9 mouse cellular contexts compared by ENCODE assay signal in genomic region chr6:52164051-52164625, GRCm38 (mm10). TPM values are rescaled to one million over a fixed set of nuclear protein-coding genes. Genes with fewer than 3 reads are reported as not detected.
A peak's percentile ranks its signal among the peaks of the same experiment; 100 is the strongest.
DNase-seq lines count a peak whose midpoint lies in the region; ATAC-seq lines count a peak whose summit lies in the region.
"Had no signal": no experiment of that assay in that cellular context is flagged by ENCODE, and none has a peak within 500 bp of the region (broad histone marks: within the 10 kb centered on the region; RNA-seq: fewer than 3 reads in every experiment).

No protein-coding gene starts in this region.

- no peaks in the 10 kb centered on the region for H3K36me3 ChIP-seq in midbrain, embryonic 11.5 days (ENCODE audit: control insufficient read depth, insufficient read depth, low read length)
- no peaks in the 10 kb centered on the region for H3K36me3 ChIP-seq in midbrain, embryonic 16.5 days (ENCODE audit: control insufficient read depth, insufficient read depth, low read length)
- H3K36me3 ChIP-seq in limb, embryonic 12.5 days, result 0 out of 2 replicates have a peak, but pooled peaks cover 2% of the 10 kb centered on the region
- H3K36me3 ChIP-seq in stomach, embryonic 16.5 days (ENCODE audit: control insufficient read depth, insufficient read depth, low read length), result no peaks in the 10 kb centered on the region

- H3K27me3 ChIP-seq in midbrain, embryonic 11.5 days (ENCODE audit: control insufficient read depth, insufficient read depth, low read length), result peaks cover 97% of the 10 kb centered on the region
- peaks cover 72% of the 10 kb centered on the region for H3K27me3 ChIP-seq in midbrain, embryonic 16.5 days (ENCODE audit: control insufficient read depth, insufficient read depth, low read depth, low read length)
- H3K27me3 ChIP-seq in limb, embryonic 12.5 days, result peaks cover 81% of the 10 kb centered on the region
- no peaks in the 10 kb centered on the region for H3K27me3 ChIP-seq in stomach, embryonic 16.5 days (ENCODE audit: control insufficient read depth, insufficient read depth, low read length)

- ATAC-seq in midbrain, embryonic 11.5 days (ENCODE audit: low FRiP score), result no peak
- ATAC-seq in midbrain, embryonic 16.5 days, result no peak
- no peak for ATAC-seq in limb, embryonic 12.5 days (ENCODE audit: insufficient number of reproducible peaks, insufficient read depth, low FRiP score, low TSS enrichment, low read depth)
- 0 out of 2 replicates have a peak, but pooled peaks have one; percentile 3 for ATAC-seq in stomach, embryonic 16.5 days (ENCODE audit: insufficient read depth, low FRiP score)

- 0% methylated on average over 38 of the region's 39 CpGs for WGBS in midbrain, embryonic 11.5 days
- WGBS in midbrain, embryonic 16.5 days, result 0% methylated on average over 39 of the region's 39 CpGs
- under 1% methylated on average over 39 of the region's 39 CpGs for WGBS in limb, embryonic 12.5 days
- 1% methylated on average over 39 of the region's 39 CpGs for WGBS in stomach, embryonic 16.5 days

- DNase-seq in midbrain, embryonic 11.5 days (ENCODE audit: low spot score, missing footprints), result peak; percentile 96
- peak; percentile 19 for DNase-seq in fibroblast of lung, adult 2 months (ENCODE audit: low read depth)
- no peak for DNase-seq in layer of hippocampus, postnatal 10 days (ENCODE audit: low spot score in 2 of 2)
- DNase-seq in ovary, postnatal 10 days (ENCODE audit: low spot score), result no peak
- no peak for DNase-seq in frontal cortex, postnatal 25 days (ENCODE audit: low spot score in 2 of 2)

- H3K4me3 ChIP-seq in midbrain, embryonic 11.5 days (ENCODE audit: low read depth, low read length), result no peak overlapping the region
- no peak overlapping the region for H3K4me3 ChIP-seq in midbrain, embryonic 16.5 days (ENCODE audit: low read depth, low read length)
- peak overlapping the region; percentile 37 for H3K4me3 ChIP-seq in limb, embryonic 12.5 days (replicated peaks)
- peak overlapping the region; percentile 61 for H3K4me3 ChIP-seq in stomach, embryonic 16.5 days (replicated peaks; ENCODE audit: low read length)

- H3K4me2 ChIP-seq in midbrain, embryonic 11.5 days, result no peak overlapping the region
- H3K4me2 ChIP-seq in midbrain, embryonic 16.5 days (ENCODE audit: low read length), result no peak overlapping the region
- peak overlapping the region; percentile 64 for H3K4me2 ChIP-seq in limb, embryonic 12.5 days
- H3K4me2 ChIP-seq in stomach, embryonic 16.5 days (ENCODE audit: low read depth, low read length), result peak overlapping the region; percentile 65

- H3K27ac ChIP-seq in midbrain, embryonic 11.5 days (ENCODE audit: low read depth, low read length), result no peak overlapping the region
- no peak overlapping the region for H3K27ac ChIP-seq in midbrain, embryonic 16.5 days (ENCODE audit: low read length)
- H3K27ac ChIP-seq in limb, embryonic 12.5 days, result peak overlapping the region; percentile 51; the same call in 1 of the 2 replicates
- H3K27ac ChIP-seq in stomach, embryonic 16.5 days (ENCODE audit: low read length), result peak overlapping the region; percentile 94
- H3K27ac ChIP-seq: macrophage had no signal

- no peak overlapping the region for H3K9ac ChIP-seq in midbrain, embryonic 11.5 days (ENCODE audit: low read length)
- no peak overlapping the region for H3K9ac ChIP-seq in midbrain, embryonic 16.5 days (ENCODE audit: low read depth, low read length)
- peak overlapping the region; percentile 59 for H3K9ac ChIP-seq in limb, embryonic 12.5 days (replicated peaks)
- peak overlapping the region; percentile 81 for H3K9ac ChIP-seq in stomach, embryonic 16.5 days (ENCODE audit: low read length)

- H3K4me1 ChIP-seq in midbrain, embryonic 11.5 days (ENCODE audit: control insufficient read depth, insufficient read depth, low read length), result no peaks in the 10 kb centered on the region
- no peaks in the 10 kb centered on the region for H3K4me1 ChIP-seq in midbrain, embryonic 16.5 days (ENCODE audit: control insufficient read depth, insufficient read depth, low read length)
- peaks cover 75% of the 10 kb centered on the region for H3K4me1 ChIP-seq in limb, embryonic 12.5 days (replicated peaks)
- H3K4me1 ChIP-seq in stomach, embryonic 16.5 days (ENCODE audit: control insufficient read depth, insufficient read depth, low read length), result peaks cover 20% of the 10 kb centered on the region

- no peaks in the 10 kb centered on the region for H3K9me3 ChIP-seq in midbrain, embryonic 11.5 days (ENCODE audit: control insufficient read depth, low read length)
- no peaks in the 10 kb centered on the region for H3K9me3 ChIP-seq in midbrain, embryonic 16.5 days (replicated peaks; ENCODE audit: control insufficient read depth, low read length, poor library complexity, severe bottlenecking)
- H3K9me3 ChIP-seq in limb, embryonic 12.5 days, result no peaks in the 10 kb centered on the region
- H3K9me3 ChIP-seq in stomach, embryonic 16.5 days (replicated peaks; ENCODE audit: control insufficient read depth, low read length), result no peaks in the 10 kb centered on the region

RNA-seq across cellular contexts. Expression of gene Hoxa2, which starts 0.5 kb away (rescaled TPM):
- 0.14 and 0.26 TPM in 2 replicates for polyA plus RNA-seq in midbrain, embryonic 11.5 days (2014; fragmentation: Nextera tagmentation; extraction: Ambion mirVana)
- 0.10 and 0.22 TPM in 2 replicates for polyA plus RNA-seq in midbrain, embryonic 16.5 days (2015; fragmentation: Nextera tagmentation; extraction: Ambion mirVana)
- 1.8 and 2.0 TPM in 2 replicates for polyA plus RNA-seq in limb, embryonic 12.5 days (2016; fragmentation: Nextera tagmentation; extraction: Ambion mirVana)
- polyA plus RNA-seq in stomach, embryonic 16.5 days (2015; fragmentation: Nextera tagmentation; extraction: Ambion mirVana), result 7.4 and 8.5 TPM in 2 replicates
- total RNA-seq in layer of hippocampus, postnatal 10 days (2021), result not detected
- polyA plus RNA-seq: macrophage had no signal

RNA-seq across cellular contexts. Expression of gene Hoxa1, which starts 6.0 kb away (rescaled TPM):
- 0.53 and 0.63 TPM in 2 replicates for polyA plus RNA-seq in midbrain, embryonic 11.5 days (2014; fragmentation: Nextera tagmentation; extraction: Ambion mirVana)
- polyA plus RNA-seq in midbrain, embryonic 16.5 days (2015; fragmentation: Nextera tagmentation; extraction: Ambion mirVana), result 0.20 TPM in 1 of 2 replicates, not detected in the other
- 0.58 and 0.70 TPM in 2 replicates for polyA plus RNA-seq in limb, embryonic 12.5 days (2016; fragmentation: Nextera tagmentation; extraction: Ambion mirVana)
- polyA plus RNA-seq in stomach, embryonic 16.5 days (2015; fragmentation: Nextera tagmentation; extraction: Ambion mirVana), result 1.4 and 1.5 TPM in 2 replicates
- total RNA-seq in layer of hippocampus, postnatal 10 days (2021), result not detected

RNA-seq across cellular contexts. Expression of gene 5730596B20Rik, which starts 13.2 kb away (rescaled TPM):
- not detected in 2 replicates for polyA plus RNA-seq in midbrain, embryonic 11.5 days (2014; fragmentation: Nextera tagmentation; extraction: Ambion mirVana)
- not detected in 2 replicates for polyA plus RNA-seq in midbrain, embryonic 16.5 days (2015; fragmentation: Nextera tagmentation; extraction: Ambion mirVana)
- 0.91 and 0.98 TPM in 2 replicates for polyA plus RNA-seq in limb, embryonic 12.5 days (2016; fragmentation: Nextera tagmentation; extraction: Ambion mirVana)
- 2.1 and 2.6 TPM in 2 replicates for polyA plus RNA-seq in stomach, embryonic 16.5 days (2015; fragmentation: Nextera tagmentation; extraction: Ambion mirVana)
- not detected for total RNA-seq in layer of hippocampus, postnatal 10 days (2021)
- polyA plus RNA-seq: macrophage had no signal

RNA-seq across cellular contexts. Expression of gene Hoxa4, which starts 27.4 kb away (rescaled TPM):
- polyA plus RNA-seq in midbrain, embryonic 11.5 days (2014; fragmentation: Nextera tagmentation; extraction: Ambion mirVana), result not detected in 2 replicates
- not detected in 2 replicates for polyA plus RNA-seq in midbrain, embryonic 16.5 days (2015; fragmentation: Nextera tagmentation; extraction: Ambion mirVana)
- 0.35 and 0.90 TPM in 2 replicates for polyA plus RNA-seq in limb, embryonic 12.5 days (2016; fragmentation: Nextera tagmentation; extraction: Ambion mirVana)
- 2.5 and 2.8 TPM in 2 replicates for polyA plus RNA-seq in stomach, embryonic 16.5 days (2015; fragmentation: Nextera tagmentation; extraction: Ambion mirVana)
- total RNA-seq in layer of hippocampus, postnatal 10 days (2021), result not detected

RNA-seq across cellular contexts. Expression of gene Hoxa5, which starts 40.2 kb away (rescaled TPM):
- not detected in 2 replicates for polyA plus RNA-seq in midbrain, embryonic 11.5 days (2014; fragmentation: Nextera tagmentation; extraction: Ambion mirVana)
- 0.21 TPM in 1 of 2 replicates, not detected in the other for polyA plus RNA-seq in midbrain, embryonic 16.5 days (2015; fragmentation: Nextera tagmentation; extraction: Ambion mirVana)
- 8.2 and 9.2 TPM in 2 replicates for polyA plus RNA-seq in limb, embryonic 12.5 days (2016; fragmentation: Nextera tagmentation; extraction: Ambion mirVana)
- polyA plus RNA-seq in stomach, embryonic 16.5 days (2015; fragmentation: Nextera tagmentation; extraction: Ambion mirVana), result 8.8 and 11.0 TPM in 2 replicates
- not detected for total RNA-seq in layer of hippocampus, postnatal 10 days (2021)

Comparison
In these comparisons a context has a peak if more than half of its experiments do, and no peak if none do; other contexts are left out.
1. DNase-seq: peak in midbrain, embryonic 11.5 days (single experiment) and fibroblast of lung, adult 2 months (single experiment); none in layer of hippocampus, postnatal 10 days (0 of 2), ovary, postnatal 10 days (single experiment) and frontal cortex, postnatal 25 days (0 of 2).
2. H3K27ac ChIP-seq: peak in limb, embryonic 12.5 days (single experiment) and stomach, embryonic 16.5 days (single experiment); none in midbrain, embryonic 11.5 days (single experiment) and midbrain, embryonic 16.5 days (single experiment).
3. H3K4me2 ChIP-seq: peak in limb, embryonic 12.5 days (single experiment) and stomach, embryonic 16.5 days (single experiment); none in midbrain, embryonic 11.5 days (single experiment) and midbrain, embryonic 16.5 days (single experiment).
4. H3K4me3 ChIP-seq: peak in limb, embryonic 12.5 days (single experiment) and stomach, embryonic 16.5 days (single experiment); none in midbrain, embryonic 11.5 days (single experiment) and midbrain, embryonic 16.5 days (single experiment).
5. H3K9ac ChIP-seq: peak in limb, embryonic 12.5 days (single experiment) and stomach, embryonic 16.5 days (single experiment); none in midbrain, embryonic 11.5 days (single experiment) and midbrain, embryonic 16.5 days (single experiment).